Mouse (Mus musculus) cerebellum, postnatal 4 days (tissue): ENCODE data around the gene Pemt.

Experiments used
- DNase-seq, 2 experiments: peaks; one replicate each; pipeline ENCODE4 v3.0.0; 2022; ENCODE audit warnings: low spot score in 2 of 2, mixed read lengths in 1 of 2

The Pemt gene

DNA sequence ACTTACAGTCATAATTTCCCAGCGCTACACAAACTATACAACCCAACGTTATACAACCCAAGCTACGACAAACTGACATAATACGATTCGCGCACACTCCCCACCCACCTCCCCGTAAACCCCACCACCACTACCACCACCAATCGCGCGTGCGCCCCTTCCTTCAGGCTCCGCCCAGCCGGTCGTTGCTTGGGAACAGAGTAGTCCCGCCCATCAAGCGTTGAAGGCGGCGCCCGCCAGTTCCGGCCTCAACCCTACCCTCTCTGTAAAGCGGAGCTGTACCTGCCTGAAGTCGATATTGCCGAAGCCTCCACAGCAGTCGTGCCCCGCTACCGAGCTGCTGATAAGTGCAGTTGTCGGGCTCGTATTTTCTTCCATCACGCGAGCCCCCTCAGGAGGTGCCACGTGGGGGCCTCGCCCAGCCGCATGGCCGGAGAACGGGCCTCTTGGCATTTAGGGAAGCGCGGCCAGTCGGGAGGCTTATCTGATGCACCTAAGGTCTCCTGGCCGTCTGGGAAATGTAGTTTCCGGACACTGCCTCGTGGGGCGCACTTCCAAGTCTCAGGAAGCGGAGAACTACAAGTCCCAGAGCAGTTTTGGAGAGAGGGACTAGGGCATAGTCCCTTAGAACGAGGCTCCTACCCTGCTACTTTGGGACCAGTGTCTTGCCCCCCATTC lies at the start of gene Pemt:
Gene Pemt, minus strand, starts transcription at position 432 of the 678 bp plus-strand sequence.
- peak; percentile 80 to 94 for DNase-seq

DNA sequence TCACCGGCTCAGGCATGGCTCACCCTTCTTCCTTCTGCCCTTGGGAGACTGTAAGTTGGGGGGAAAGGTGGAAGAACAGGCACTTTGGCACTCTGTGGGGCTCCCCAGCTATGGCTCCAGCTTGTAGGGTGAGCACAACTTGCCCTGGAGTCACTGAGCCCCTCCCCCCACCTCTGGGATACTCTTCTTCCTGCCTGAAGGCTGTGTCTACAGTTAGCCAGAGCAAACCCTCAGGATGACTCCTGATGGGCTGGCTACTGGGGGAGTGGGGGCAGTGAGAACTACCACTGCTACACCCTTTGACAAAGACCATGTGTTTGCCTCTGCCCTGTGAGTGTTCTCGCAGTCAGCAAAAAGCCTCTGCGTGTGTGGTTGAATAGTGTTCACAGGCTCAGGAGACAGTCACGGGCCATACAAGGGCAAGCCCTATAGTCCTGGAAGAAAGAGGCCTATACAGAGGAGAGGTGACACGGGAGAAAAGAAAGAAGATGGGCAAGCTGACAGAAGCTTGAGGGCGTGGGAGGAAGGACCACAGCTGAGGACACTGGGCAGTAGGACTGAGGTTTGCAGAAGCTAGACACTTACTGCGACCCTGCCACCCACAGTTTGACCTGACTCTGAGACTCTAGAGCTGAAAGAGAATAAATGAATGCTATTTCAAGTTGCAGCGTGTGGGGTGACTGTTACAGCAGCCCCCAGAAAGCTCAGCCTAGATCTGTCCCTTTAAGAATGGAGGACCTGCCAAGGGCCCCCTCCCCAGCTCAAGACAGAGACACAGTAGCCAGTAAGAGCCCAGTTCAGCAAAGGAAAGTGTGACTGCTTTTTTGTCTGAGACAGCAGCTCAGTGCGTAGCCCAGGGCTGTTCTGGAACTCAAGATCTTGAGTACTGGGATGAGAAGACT lies 48.9 kb upstream of the Pemt start:
- no peak for DNase-seq

DNA sequence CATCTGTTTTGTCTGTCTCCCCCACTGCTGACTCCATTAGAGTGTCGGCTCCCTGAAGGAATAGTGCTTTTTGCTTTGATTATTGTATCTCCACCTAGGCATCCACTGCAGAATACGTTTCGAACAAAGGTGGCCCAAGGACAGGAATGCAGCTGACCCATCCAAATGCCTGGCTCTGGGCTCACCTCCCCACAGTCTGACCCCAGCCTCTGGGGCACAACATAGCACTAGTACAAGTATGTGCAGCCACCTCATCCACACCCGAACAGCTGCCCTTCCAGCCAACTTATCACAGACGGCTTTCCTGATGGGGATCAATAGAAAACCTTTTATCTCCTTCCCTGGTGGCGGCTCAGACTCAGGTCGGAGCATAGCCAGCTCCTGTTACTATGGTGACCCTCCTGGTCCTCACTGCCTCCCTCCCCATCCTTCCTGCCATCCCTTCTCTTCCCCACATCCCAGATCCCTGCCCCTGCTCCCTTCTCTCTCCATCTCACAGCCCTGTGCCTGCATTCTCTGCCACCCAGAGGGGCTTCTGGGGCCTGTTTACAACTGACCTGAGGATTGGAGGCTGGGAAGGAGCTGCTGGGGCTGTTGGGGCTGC lies 47.8 kb upstream of the Pemt start:
- DNase-seq, result no peak

DNA sequence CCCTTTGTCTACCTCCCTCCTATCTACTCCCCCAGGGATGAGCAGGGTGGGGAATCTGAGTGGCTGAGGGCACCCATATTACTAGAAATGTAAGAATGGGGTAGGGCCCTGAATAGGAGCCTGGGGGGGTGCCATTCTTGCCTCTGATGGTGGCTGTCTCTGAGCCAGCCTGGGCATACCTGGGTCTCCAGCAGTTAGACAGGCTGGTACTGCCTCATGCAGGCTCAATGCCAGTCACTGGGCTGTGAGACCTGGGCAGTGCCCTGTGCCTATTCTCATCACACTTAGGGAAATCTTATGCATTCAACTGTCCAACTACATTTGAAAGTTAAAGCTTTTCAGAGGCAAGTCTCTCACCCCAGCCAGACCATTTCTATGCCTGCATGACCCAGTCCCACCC lies 46.9 kb upstream of the Pemt start:
- no peak for DNase-seq

DNA sequence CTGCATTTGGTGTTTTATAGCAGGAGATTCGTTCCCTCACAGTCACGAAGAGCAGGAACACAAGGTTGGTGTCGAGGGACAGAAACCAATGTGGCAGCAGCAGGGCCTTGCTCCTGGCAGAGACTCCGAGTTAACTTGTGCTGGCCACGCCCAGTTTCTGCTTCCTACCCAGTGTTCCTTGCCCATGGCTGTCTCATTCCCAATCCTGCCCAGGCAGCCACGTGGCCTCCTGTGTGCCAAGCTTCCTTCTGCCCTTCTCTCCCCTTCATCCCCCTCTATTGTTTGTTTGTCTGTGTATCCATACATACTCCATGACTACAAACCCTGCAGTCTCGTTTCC lies 45.1 kb upstream of the Pemt start:
- no peak for DNase-seq

DNA sequence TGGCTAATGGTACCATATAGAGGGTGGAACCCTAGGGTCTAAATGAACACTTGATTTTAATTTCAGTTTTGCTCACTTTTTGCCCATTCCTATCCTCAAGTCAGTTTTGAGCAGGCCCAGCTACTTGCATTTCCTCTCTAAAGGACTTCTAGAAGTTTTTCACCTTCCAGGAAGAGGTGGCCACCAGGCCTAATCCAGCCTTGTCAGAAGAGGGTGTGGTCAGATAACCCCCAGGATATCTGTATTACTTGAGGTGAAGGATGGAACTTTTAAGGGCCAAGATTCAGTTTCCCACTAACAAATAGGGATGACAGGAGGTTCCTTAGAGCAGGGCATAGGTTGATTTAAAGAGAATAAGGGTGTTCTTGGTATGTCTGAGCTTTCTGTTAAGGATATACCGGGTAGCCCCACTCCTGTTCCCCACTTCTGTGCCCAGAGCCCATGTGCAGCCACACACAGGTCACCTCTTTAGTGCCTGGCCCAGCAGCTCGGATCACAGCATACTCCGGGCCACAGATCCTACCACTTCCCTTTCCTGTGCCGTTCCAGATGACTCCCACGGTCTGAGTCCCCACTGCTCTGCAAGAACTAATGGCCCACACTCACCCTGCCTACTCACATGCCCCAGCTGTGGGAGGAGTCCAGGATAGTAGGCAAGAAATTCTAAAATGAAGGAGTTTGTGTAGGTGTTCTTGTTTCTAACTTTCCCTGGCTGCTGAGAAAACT lies 44.6 kb upstream of the Pemt start:
- DNase-seq, result no peak

DNA sequence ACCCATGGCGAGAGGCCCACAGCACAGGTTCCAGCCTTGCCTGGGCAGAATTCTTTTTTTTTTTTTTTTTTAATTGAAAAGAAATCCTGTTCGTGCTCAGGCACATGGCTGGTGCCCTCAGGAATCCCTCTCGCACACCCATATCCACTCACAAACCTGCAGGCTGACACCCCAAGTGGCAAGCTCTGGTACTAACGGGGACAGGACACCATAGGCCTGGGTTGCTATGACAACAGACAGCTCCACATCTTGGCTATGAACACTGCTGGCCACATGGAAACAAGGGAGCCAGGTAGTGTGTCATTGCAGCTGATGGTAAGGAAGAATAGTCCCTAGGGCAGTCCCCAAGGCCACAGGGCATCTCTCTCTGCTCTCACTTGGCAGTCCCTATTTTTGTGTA lies 42.7 kb upstream of the Pemt start:
- peak in 1 of 2 experiments; percentile 59 for DNase-seq

DNA sequence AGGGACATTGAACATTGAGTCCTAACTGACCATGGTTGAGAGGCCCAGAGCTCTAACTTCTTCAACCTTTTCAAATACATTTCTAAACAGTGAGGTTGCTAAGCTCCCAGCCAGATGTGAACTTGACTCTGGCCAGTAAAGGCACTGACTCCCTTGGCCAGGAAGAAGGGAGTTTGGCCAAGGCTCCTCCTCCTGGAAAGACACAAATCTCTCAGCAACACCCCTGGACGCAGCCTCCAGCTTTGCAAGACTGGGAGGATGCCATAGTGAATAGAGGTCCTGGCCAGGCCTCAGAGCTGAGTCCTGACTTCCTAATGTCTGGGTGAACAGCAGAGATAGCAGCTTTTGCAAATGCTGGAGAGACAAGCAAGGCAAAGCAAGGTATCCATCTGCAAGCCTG lies 40.4 kb upstream of the Pemt start:
- no peak for DNase-seq

DNA sequence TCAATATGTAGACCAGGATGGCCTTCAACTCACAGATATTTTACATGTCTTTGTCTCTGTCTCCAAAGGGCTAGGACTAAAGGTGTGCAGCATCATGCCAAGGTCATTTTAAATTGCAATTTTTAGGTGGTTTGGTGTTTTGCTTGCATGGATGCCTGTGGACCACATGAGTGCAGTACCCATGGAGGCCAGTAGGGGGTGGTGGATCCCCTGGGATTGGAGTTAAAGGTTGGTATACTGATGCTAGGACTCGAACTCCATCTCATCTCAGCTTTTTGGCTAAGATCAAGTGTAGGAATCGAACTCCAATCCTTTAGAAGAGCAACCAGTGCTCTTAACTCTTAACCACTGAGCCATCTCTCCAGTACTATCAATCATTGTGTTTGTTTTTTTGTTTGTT lies 38.3 kb upstream of the Pemt start:
- DNase-seq, result peak in 1 of 2 experiments; percentile 58

DNA sequence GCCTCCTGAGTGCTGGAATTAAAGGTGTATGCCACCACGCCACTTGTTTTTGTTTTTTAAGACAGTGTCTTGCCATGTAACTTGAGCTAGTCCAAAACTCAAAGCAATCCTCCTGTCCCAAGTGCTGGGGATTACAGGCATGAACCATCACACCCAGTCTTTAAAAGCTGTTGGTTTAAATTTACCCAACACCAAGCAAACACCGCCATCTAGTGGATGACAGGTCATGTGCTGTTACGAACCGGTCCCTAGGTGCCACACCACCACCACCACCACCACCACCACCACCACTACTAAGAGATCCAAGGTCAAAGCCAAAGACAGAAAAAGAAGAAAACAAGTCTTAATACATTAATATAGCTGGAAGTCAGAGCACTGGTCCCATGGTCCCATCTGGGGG lies 30.5 kb upstream of the Pemt start:
- peak in 1 of 2 experiments; percentile 75 for DNase-seq

DNA sequence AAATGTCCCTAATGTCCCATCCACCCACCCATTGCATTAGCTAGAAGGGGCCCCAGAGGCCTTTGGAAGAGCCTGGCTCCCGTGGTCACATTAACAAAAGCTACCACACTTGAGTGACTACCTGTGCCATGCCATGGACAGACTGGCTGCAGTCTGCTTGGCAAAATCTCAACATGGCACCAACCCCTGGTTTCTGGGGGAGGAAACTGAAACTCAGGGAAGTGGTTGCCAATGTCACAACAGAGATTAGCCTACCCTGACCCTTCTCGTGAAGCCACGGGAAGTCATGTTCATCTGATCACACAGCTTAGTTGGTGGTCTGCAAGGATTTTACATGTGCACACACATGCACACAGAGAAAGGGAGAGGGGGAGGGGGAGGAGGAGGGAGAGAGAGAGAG lies 29.9 kb upstream of the Pemt start:
- DNase-seq, result no peak

DNA sequence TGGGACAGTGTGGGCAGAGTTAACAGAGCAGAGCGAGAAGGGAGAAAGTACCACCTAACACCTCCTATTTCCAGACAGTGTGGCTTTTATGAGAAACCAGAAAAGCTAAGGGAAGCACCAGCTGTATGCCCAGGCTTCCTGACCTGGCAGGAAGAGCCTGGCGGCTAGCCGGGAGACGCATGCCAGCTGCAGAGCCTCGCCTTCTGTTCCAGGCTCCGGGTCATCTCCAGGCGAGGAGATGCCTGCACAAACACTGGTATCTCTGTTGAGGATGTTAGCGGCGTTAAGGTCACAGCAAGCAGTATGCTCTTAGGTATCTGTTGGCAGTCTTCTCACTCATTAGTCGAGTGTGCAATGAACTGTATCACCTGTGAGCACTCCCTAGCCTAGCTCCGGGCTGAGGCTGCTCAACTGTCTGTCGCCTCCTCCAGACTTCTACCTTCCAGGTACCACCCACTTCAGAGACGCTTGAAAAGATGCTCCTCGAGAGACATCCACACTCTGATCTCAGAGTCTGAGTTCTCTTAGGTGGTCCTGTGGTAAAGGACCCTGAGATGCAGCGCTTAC lies 27.7 kb upstream of the Pemt start:
- DNase-seq, result peak in 1 of 2 experiments; percentile 59

DNA sequence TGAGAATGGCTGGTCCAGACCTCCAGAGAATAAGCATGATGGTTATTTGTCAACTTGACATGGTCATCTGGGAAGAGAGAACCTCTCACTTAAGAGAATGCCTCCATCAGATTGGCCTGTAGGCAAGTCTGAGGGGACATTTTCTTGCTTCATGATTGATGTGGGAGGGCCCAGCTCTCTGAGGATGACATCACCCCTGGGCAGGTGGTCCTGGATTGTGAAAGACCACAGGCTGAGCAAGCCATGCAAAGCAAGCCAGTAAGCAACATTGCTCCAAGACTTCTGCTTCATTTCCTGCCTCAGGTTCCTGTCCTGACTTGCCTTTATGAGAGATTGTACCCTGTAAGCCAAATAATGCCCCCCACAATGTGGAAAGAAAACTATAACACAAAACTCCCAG lies 26.8 kb upstream of the Pemt start:
- no peak for DNase-seq

DNA sequence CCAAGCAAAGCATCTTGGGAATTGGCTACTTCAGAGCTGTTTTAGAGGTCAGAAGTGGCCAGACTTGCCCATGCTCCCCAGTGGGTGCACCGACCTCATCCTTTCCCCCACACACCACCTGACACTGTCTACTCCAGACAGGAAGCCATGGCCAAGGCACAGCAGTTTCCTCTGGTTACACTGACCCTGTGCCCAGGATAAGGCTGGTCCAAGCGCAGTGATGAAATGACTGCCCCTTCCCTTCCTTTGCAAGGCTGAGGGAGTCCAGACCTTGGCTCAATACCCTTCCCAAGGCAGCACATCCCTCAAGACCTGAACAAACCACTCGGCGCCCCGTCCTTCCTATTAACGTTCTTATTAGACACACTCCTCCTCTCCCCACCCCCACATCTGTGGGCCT lies 24.9 kb upstream of the Pemt start:
- no peak for DNase-seq

DNA sequence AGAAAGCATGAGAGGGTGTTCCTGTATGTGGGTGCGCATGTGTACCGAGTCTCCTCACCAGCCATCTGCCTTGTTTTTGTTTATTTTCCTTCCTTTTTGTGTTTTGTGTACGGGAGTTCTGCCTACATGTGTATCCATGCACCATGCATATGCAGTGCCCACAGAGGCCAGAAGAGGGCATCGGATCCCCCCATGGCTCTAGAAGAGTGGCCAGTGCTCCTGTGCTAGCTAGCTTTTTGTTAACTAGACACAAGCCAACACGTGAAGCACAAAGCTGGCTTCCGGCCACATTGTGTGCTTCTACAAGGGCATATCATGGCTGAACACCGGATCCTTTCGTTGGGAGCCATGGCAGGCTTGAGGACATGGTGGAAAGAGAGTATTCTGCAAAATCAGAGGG lies 24.3 kb upstream of the Pemt start:
- DNase-seq, result peak in 1 of 2 experiments; percentile 69

DNA sequence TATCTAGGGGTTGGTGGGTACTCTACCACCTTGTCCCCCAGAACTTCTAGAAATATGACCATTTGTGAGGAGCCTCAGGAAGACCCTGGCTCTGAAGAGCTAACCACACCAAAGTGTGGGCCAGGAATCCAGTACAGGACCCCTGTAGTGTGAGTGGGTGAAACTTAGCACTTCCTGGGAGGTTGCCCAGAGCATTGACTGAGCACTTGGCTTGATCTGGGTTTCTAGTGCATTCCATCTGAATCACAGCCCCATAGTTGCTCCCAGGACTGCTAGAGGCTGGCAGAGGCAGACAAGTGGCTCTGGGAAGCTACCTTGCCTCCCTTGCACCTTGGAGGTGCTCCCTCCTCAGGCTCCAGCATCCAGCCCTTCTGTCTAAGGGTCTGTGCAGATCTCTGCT lies 22.3 kb upstream of the Pemt start:
- no peak for DNase-seq

DNA sequence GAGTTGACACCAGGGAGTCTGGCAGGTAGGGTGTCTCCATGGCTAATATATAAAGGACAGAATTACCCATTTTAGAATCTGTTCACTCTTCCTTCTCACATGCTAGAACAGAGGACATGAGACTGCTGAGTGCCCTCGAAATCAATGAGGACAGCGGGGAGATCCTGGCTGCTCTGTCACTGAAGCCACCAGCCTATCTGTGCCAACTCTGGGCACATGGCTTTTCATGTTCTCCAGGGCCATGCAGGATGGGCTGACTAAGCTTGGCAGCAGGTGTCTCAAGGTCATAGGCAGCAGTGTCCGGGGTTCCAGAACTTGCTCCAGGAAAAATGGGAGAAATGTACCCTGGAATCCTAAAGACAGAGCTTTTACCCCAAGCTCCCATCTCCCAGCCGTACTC lies 21.4 kb upstream of the Pemt start:
- DNase-seq, result no peak

DNA sequence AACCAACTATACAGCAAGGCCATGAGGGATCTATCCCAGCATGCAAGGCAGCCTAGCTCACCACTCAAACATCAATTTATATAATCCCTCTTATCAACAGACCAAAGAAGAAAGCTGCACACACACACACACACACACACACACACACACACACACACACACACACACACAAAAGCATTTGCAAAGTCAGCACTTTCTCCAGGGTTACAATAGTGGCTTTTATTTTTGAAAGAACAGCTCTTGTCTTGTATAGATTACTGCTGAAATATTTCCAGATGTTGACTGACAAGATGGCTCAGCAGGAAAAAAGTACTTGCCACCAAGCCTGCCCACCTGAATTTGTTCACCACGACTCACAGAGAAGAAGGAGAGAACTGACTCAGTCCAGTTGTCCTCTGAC lies 19.0 kb upstream of the Pemt start:
- DNase-seq, result no peak

DNA sequence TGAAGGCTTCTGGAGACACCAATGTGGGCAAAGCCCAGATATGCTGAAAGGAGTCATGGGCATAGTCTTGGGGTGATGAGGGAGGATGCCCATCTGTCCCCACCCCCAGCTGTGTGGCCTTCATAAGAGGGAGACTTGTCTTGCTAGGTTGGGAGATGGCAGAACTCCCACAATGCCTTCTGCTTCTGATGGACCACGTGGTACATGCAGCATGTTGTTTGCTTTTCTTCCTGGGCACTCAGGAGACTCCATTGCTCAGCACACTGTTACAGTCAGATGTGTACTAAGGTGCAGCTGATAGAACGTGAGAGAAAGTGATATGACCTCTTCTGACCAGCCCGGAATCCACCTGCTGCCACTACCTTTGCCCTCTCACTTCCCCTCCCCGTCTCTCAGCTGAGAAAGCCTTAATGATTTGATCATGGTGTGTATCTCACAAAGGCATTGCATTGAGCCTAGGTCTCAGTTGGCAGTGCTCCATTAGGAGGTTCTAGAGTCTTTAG lies 15.3 kb upstream of the Pemt start:
- no peak for DNase-seq

DNA sequence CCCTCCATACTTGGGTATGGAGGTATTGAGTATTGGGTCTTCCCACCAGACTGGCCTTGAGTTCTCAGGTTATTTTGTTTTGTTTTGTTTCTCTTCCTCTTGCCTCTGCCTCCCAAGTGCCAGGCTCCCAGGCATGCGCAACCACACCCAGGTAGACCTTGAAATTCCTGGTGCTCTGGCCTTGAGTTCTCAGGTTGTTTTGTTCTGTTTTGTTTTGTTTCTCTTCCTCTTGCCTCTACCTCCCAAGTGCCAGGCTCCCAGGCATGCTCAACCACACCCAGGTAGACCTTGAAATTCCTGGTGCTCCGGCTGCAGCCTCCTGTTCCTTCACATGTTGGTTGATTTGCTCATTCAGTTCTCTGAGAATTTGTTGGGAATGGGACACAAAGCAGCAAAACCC lies 13.7 kb upstream of the Pemt start:
- DNase-seq, result no peak

DNA sequence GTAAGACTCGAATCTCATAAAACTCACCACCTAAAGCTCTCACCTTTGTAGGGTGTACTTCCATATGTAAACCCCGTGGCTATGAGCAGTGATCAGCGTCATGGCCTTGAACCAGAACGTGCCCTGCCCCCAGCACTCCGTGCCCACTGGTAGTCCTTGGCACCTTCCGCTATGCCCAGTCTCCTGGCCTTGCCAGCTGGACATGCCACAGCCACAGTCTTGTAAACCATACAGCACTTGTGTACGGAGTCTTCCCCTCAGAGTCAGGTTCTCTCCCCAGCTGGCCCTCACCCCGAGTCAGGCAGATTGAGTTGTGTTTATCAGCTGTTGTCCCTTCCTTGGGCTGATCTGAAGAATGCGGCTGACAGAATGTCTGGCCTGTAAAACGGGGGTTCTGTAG lies 12.2 kb upstream of the Pemt start:
- DNase-seq, result no peak

DNA sequence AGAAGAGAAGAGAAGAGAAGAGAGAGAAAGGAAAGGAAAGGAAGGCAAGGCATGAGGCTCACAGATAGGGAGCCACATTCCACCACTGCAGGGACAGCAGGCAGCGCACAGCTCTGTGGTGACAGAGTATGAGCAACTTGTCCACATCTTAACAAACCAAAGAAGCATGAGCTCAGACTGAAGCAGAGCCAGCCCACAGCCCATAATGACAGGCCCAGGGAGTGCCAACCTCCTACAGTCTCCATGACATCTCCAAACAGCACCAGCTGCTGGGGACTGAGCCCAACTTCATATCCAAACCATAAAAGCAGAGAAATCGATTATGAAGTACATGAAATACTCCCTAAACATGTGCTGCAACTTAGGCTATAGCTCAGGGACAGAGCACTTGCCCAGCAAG lies 11.7 kb upstream of the Pemt start:
- DNase-seq, result no peak
